Mouse (Mus musculus) neural tube, embryonic 14.5 days (tissue): Measurements from ENCODE around the gene Btnl2. TPM values are rescaled to one million over a fixed set of nuclear protein-coding genes. Genes with fewer than 3 reads are reported as not detected.
"Not testable (repeated sequence)": the region's sequence is repeated elsewhere in the genome, so short reads cannot be mapped to it uniquely, and the experiment has no call there.

Experiments
- ATAC-seq: fragments of 200-750 bp; cut with Nextera tagmentation; 2 replicates; pipeline ENCODE4 v1.8.0; 2017; ENCODE audit warnings: low read depth, mild to moderate bottlenecking, moderate TSS enrichment, moderate library complexity
- H3K27ac ChIP-seq: fragments of 300-500 bp; sonication (generic); 2 replicates; pipeline ENCODE4 v1.5.1; 2014; ENCODE audit warnings: low read depth, mild to moderate bottlenecking, control low read depth, low read length, moderate library complexity, mixed read lengths
- H3K27me3 ChIP-seq: fragments of 300-500 bp; sonication (generic); 2 replicates; pipeline ENCODE4 v1.6.1; 2014; ENCODE audit warnings: low read length; ENCODE audit not compliant: control insufficient read depth, insufficient read depth
- H3K36me3 ChIP-seq: fragments of 300-500 bp; sonication (generic); 2 replicates; pipeline ENCODE4 v1.6.1; 2014; ENCODE audit warnings: low read length, mixed read lengths; ENCODE audit not compliant: control insufficient read depth, insufficient read depth
- H3K4me1 ChIP-seq: fragments of 300-500 bp; sonication (generic); 2 replicates; pipeline ENCODE4 v1.6.1; 2014; ENCODE audit warnings: low read length; ENCODE audit not compliant: control insufficient read depth, insufficient read depth
- H3K4me2 ChIP-seq: fragments of 300-500 bp; sonication (generic); 2 replicates; pipeline ENCODE4 v1.6.1; 2014; ENCODE audit warnings: mild to moderate bottlenecking, low read depth, low read length, control low read depth
- H3K4me3 ChIP-seq: fragments of 300-500 bp; sonication (generic); 2 replicates; pipeline ENCODE4 v1.5.1; 2014; ENCODE audit warnings: low read depth, low read length, control low read depth, mixed read lengths
- H3K9ac ChIP-seq: fragments of 300-500 bp; sonication (generic); replicated peaks from 2 replicates; pipeline ENCODE4 v1.6.1; 2014; ENCODE audit warnings: low read depth, mild to moderate bottlenecking, control low read depth, low read length, mixed read lengths
- H3K9me3 ChIP-seq: fragments of 300-500 bp; sonication (generic); 2 replicates; pipeline ENCODE4 v1.6.1; 2016; ENCODE audit warnings: low read length; ENCODE audit not compliant: control insufficient read depth
- WGBS: fragments of 180-500 bp; shearing (Covaris S2); extraction: QIAGEN DNeasy Blood & Tissue Kit; methylation state at CpG from one replicate; pipeline ENCODE4 v1.1.7; 2014; 5-methylcytosine and 5-hydroxymethylcytosine counted together
- polyA plus RNA-seq: library from polyadenylated mRNA; unstranded; fragments of >200 nt; fragmentation: Nextera tagmentation; extraction: Ambion mirVana; gene quantifications from 2 replicates; pipeline ENCODE4 v1.2.1, GENCODE M21; 2014

Btnl2 gene
- polyA plus RNA-seq = not detected in 2 replicates

DNA sequence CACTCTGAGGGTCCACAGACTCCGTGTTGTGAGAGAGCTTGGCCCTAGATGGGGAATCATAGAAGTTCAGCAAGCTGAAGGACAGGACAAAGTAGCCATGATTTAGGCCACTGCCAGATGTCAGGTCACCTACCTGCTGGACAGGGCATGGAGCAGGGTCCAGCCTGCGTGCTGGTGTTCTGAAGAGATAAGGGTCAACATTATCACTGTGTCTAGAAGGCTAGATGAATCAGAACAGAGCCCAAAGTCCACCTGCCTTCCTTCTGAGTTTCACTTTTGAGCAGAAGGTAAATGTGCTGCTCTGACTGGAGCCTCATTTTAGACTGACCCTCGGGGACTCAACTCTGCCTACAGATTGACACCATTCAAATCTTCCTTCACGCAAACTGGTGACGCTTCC lies at the start of gene Btnl2:
TSS of gene Btnl2 (plus strand) at position 284 of the 400 bp plus-strand sequence.
- no peaks in the 10 kb centered on the region for H3K27me3 ChIP-seq

GRCm38 (mm10) chr17:34305380-34306030 lies 49.1 kb upstream of the Btnl2 start, which contains the start of gene H2-Eb1:
Gene H2-Eb1 (plus strand): TSS chr17:34305867.
- Histone ChIP-seq H3K9ac (no peak within 1 kb of the TSS), H3K4me2 (no peak within 1 kb of the TSS), H3K4me1 (no peaks in the 10 kb centered on the region), H3K36me3 (no peaks in the 10 kb centered on the region), H3K4me3 (no peak within 1 kb of the TSS), H3K27ac (no peak within 1 kb of the TSS), H3K27me3 (no peaks in the 10 kb centered on the region), H3K9me3 (no peaks in the 10 kb centered on the region)
- ATAC-seq = peak; percentile 85

More for the DNA sequence above, at the start of gene Btnl2:
- Histone ChIP-seq H3K36me3 (no peaks in the 10 kb centered on the region), H3K9ac (no peak within 1 kb of the TSS), H3K27ac (no peak within 1 kb of the TSS), H3K4me2 (no peak within 1 kb of the TSS), H3K9me3 (no peaks in the 10 kb centered on the region), H3K4me3 (no peak within 1 kb of the TSS), H3K4me1 (no peaks in the 10 kb centered on the region)
- no peak for ATAC-seq
- 90% methylated on average over 5 of the region's 5 CpGs for WGBS

DNA sequence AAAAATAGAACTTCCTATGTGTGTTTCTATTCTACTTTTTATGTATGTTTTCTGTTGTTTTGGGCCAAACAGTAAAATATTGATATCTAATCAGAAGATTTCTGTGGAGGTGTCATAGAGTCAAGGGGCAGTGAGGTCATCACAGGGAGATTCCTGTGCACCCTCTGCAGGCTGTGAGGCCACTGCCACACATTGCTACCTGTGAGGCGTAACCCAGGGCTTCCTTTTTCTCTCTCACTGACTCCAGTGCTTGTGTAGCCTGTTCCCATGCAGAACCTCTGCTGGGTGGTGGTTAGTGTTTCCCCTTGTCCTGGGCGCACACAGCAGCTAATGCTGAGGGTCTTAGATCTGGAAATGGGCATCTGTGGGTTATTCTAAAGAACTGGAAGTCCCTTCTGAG lies 48.2 kb upstream of the Btnl2 start:
- Histone ChIP-seq H3K27ac (no peak overlapping the region), H3K9ac (no peak overlapping the region), H3K4me2 (no peak overlapping the region), H3K4me3 (no peak overlapping the region), H3K9me3 (no peaks in the 10 kb centered on the region), H3K4me1 (no peaks in the 10 kb centered on the region), H3K27me3 (no peaks in the 10 kb centered on the region), H3K36me3 (no peaks in the 10 kb centered on the region)
- no peak for ATAC-seq
- 94% methylated on average over 2 of the region's 2 CpGs for WGBS

- Histone ChIP-seq H3K4me1 (no peaks in the 10 kb centered on the region), H3K9me3 (no peaks in the 10 kb centered on the region), H3K27ac (no peak overlapping the region), H3K4me2 (no peak overlapping the region), H3K36me3 (no peaks in the 10 kb centered on the region), H3K9ac (no peak overlapping the region), H3K27me3 (no peaks in the 10 kb centered on the region), H3K4me3 (no peak overlapping the region)
- no peak for ATAC-seq
Measured at GRCm38 (mm10) chr17:34307216-34307615, 47.4 kb upstream of the Btnl2 start.

DNA sequence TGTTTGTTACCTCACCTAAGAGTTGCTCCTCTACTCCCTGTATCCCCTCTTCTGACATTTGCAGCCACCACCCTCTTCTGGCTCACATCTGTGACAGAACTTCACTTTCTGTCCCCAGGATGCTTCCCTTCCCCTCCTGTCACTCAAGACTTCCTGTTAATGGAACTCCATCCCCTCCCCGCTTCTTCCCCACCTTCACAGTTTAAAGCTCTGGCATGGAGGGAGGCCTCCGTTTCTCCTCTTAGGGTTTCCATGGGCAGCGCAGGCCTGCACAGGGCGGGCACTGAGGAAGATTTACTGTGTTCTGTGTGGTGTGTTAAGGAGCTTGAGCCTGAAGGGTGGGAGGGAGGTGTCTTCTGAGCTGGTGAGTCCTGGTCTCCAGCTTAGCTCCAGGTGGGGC lies 46.5 kb upstream of the Btnl2 start:
- no peak overlapping the region for H3K27ac ChIP-seq
- H3K9ac ChIP-seq = no peak overlapping the region
- no peak overlapping the region for H3K4me3 ChIP-seq
- no peak for ATAC-seq
- H3K4me2 ChIP-seq = no peak overlapping the region
- H3K27me3 ChIP-seq = no peaks in the 10 kb centered on the region
- 81% methylated on average over 4 of the region's 4 CpGs for WGBS
- H3K36me3 ChIP-seq = no peaks in the 10 kb centered on the region
- H3K4me1 ChIP-seq = no peaks in the 10 kb centered on the region
- no peaks in the 10 kb centered on the region for H3K9me3 ChIP-seq

DNA sequence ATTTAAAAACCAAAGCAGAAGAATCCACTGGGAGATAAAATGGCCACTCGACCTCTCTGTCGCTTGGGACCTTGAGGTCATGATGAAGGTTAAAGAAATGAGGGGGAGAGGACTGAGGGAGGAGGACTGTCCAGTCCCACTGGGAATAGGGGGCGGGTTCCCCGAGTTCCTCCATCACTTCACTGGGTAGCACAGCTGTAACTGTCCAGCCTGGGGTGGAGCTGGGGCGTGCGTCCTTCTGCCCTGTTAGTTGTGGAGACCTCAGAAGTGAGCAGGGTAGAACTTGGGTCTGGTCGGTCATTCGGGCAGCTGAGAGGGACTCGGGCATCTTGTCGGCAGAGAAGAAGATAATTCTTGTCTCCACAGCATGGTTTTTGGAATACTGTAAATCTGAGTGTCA lies 45.4 kb upstream of the Btnl2 start:
- peak overlapping the region; percentile 64 for H3K27ac ChIP-seq
- no peaks in the 10 kb centered on the region for H3K4me1 ChIP-seq
- H3K36me3 ChIP-seq = no peaks in the 10 kb centered on the region
- no peaks in the 10 kb centered on the region for H3K9me3 ChIP-seq
- no peak for ATAC-seq
- H3K9ac ChIP-seq = peak overlapping the region; percentile 61
- no peaks in the 10 kb centered on the region for H3K27me3 ChIP-seq
- H3K4me2 ChIP-seq = peak overlapping the region; percentile 91
- peak overlapping the region; percentile 50 for H3K4me3 ChIP-seq
- 29% methylated on average over 10 of the region's 10 CpGs for WGBS

- Histone ChIP-seq H3K4me3 (peak overlapping the region; percentile 50), H3K9me3 (no peaks in the 10 kb centered on the region), H3K4me2 (peak overlapping the region; percentile 91), H3K9ac (peak overlapping the region; percentile 61), H3K36me3 (no peaks in the 10 kb centered on the region), H3K27me3 (no peaks in the 10 kb centered on the region), H3K27ac (peak overlapping the region; percentile 64), H3K4me1 (no peaks in the 10 kb centered on the region)
- ATAC-seq = peak; percentile 89
- 27% methylated on average over 38 of the region's 38 CpGs for WGBS
Measured at GRCm38 (mm10) chr17:34309683-34310385, 44.8 kb upstream of the Btnl2 start.

- ATAC-seq, H3K27ac ChIP-seq: not testable (repeated sequence)
- WGBS = 82% methylated on average over 3 of the region's 3 CpGs
Measured at GRCm38 (mm10) chr17:34310526-34310925, 44.1 kb upstream of the Btnl2 start.

GRCm38 (mm10) chr17:34312185-34312584 lies 42.4 kb upstream of the Btnl2 start:
- ATAC-seq = no peak
- no peak overlapping the region for H3K9ac ChIP-seq
- no peak overlapping the region for H3K4me2 ChIP-seq
- no peaks in the 10 kb centered on the region for H3K27me3 ChIP-seq
- 88% methylated on average over 1 of the region's 1 CpGs for WGBS
- H3K9me3 ChIP-seq = no peaks in the 10 kb centered on the region
- H3K27ac ChIP-seq = no peak overlapping the region
- H3K36me3 ChIP-seq = no peaks in the 10 kb centered on the region
- H3K4me3 ChIP-seq = no peak overlapping the region
- no peaks in the 10 kb centered on the region for H3K4me1 ChIP-seq

More at GRCm38 (mm10) chr17:34310526-34310925, 44.1 kb upstream of the Btnl2 start:
- not testable (repeated sequence) for H3K4me1 ChIP-seq, H3K4me2 ChIP-seq, H3K4me3 ChIP-seq, H3K27me3 ChIP-seq, H3K9ac ChIP-seq, H3K9me3 ChIP-seq, H3K36me3 ChIP-seq
